Mouse (Mus musculus): ENCODE data around the gene Dennd6a. TPM values are rescaled to one million over a fixed set of nuclear protein-coding genes. Genes with fewer than 3 reads are reported as not detected.

Dennd6a gene
- polyA plus RNA-seq, 2 experiments, result 5.3 to 10.8 TPM

- Histone ChIP-seq H3K27me3 (ENCODE audit: control insufficient read depth, insufficient read depth, low read length) (no peaks in the 10 kb centered on the region), H3K27ac (no peak overlapping the region), H3K36me3 (replicated peaks; ENCODE audit: control insufficient read depth, insufficient read depth, low read depth) (no peaks in the 10 kb centered on the region), H3K9me3 (ENCODE audit: control insufficient read depth, low read length) (no peaks in the 10 kb centered on the region), H3K9ac (replicated peaks) (no peak overlapping the region), H3K4me2 (ENCODE audit: low read depth) (no peak overlapping the region), H3K4me1 (replicated peaks; ENCODE audit: control insufficient read depth in 2 of 2, insufficient read depth in 2 of 2, low read length in 1 of 2) (peaks cover 0 to 3% of the 10 kb centered on the region in 2 experiments; a peak in 1 of 4 replicates), H3K4me3 (ENCODE audit: insufficient read depth in 1 of 2, low read depth in 2 of 2, low read length in 2 of 2) (no peak overlapping the region)
- no peak for DNase-seq (ENCODE audit: low read depth in 3 of 3, low spot score in 3 of 3)
- no peak for ATAC-seq (ENCODE audit: insufficient read depth)
- WGBS (ENCODE audit: insufficient replicate concordance), result 80% methylated on average over 4 of the region's 4 CpGs
- no peak for TF ChIP-seq CTCF (IDR thresholded peaks at IDR 0.05; ENCODE audit: low read depth)
- TF ChIP-seq EP300 (IDR thresholded peaks at IDR 0.05; ENCODE audit: low read depth), result no peak
Observed at GRCm38 (mm10) chr14:26539241-26539640, 34.4 kb upstream of the Dennd6a start.

GRCm38 (mm10) chr14:26540577-26540976, 33.1 kb upstream of the Dennd6a start:
- Histone ChIP-seq H3K9ac (replicated peaks) (no peak overlapping the region), H3K4me2 (ENCODE audit: low read depth) (no peak overlapping the region), H3K36me3 (replicated peaks; ENCODE audit: control insufficient read depth, insufficient read depth, low read depth) (no peaks in the 10 kb centered on the region), H3K27me3 (ENCODE audit: control insufficient read depth, insufficient read depth, low read length) (no peaks in the 10 kb centered on the region), H3K9me3 (ENCODE audit: control insufficient read depth, low read length) (no peaks in the 10 kb centered on the region), H3K27ac (no peak overlapping the region), H3K4me3 (ENCODE audit: insufficient read depth in 1 of 2, low read depth in 2 of 2, low read length in 2 of 2) (no peak overlapping the region), H3K4me1 (replicated peaks; ENCODE audit: control insufficient read depth in 2 of 2, insufficient read depth in 2 of 2, low read length in 1 of 2) (no peaks in the 10 kb centered on the region)
- TF ChIP-seq EP300 (IDR thresholded peaks at IDR 0.05; ENCODE audit: low read depth) (no peak), CTCF (IDR thresholded peaks at IDR 0.05; ENCODE audit: low read depth) (no peak)
- WGBS (ENCODE audit: insufficient replicate concordance), result 59% methylated on average over 1 of the region's 1 CpGs
- no peak for DNase-seq (ENCODE audit: low read depth in 3 of 3, low spot score in 3 of 3)
- ATAC-seq (ENCODE audit: insufficient read depth), result no peak

GRCm38 (mm10) chr14:26542136-26542535, 31.5 kb upstream of the Dennd6a start:
- no peak for DNase-seq (ENCODE audit: low read depth in 3 of 3, low spot score in 3 of 3)
- Histone ChIP-seq H3K4me1 (replicated peaks; ENCODE audit: control insufficient read depth in 2 of 2, insufficient read depth in 2 of 2, low read length in 1 of 2) (no peaks in the 10 kb centered on the region), H3K4me3 (ENCODE audit: insufficient read depth in 1 of 2, low read depth in 2 of 2, low read length in 2 of 2) (no peak overlapping the region), H3K27me3 (ENCODE audit: control insufficient read depth, insufficient read depth, low read length) (no peaks in the 10 kb centered on the region), H3K9me3 (ENCODE audit: control insufficient read depth, low read length) (no peaks in the 10 kb centered on the region), H3K4me2 (ENCODE audit: low read depth) (no peak overlapping the region), H3K9ac (replicated peaks) (no peak overlapping the region), H3K36me3 (replicated peaks; ENCODE audit: control insufficient read depth, insufficient read depth, low read depth) (no peaks in the 10 kb centered on the region), H3K27ac (no peak overlapping the region)
- TF ChIP-seq EP300 (IDR thresholded peaks at IDR 0.05; ENCODE audit: low read depth), result no peak
- TF ChIP-seq CTCF (IDR thresholded peaks at IDR 0.05; ENCODE audit: low read depth), result no peak
- 79% methylated on average over 1 of the region's 1 CpGs for WGBS (ENCODE audit: insufficient replicate concordance)
- ATAC-seq (ENCODE audit: insufficient read depth), result no peak

GRCm38 (mm10) chr14:26547516-26548488, 25.9 kb upstream of the Dennd6a start:
- WGBS (ENCODE audit: insufficient replicate concordance), result 66% methylated on average over 10 of the region's 10 CpGs
- no peaks in the 10 kb centered on the region for H3K9me3 ChIP-seq (ENCODE audit: control insufficient read depth, low read length)
- no peaks in the 10 kb centered on the region for H3K36me3 ChIP-seq (replicated peaks; ENCODE audit: control insufficient read depth, insufficient read depth, low read depth)
- no peak overlapping the region for H3K4me2 ChIP-seq (ENCODE audit: low read depth)
- DNase-seq (ENCODE audit: low read depth in 3 of 3, low spot score in 3 of 3) (no peak), ATAC-seq (ENCODE audit: insufficient read depth) (no peak)
- no peak overlapping the region for H3K9ac ChIP-seq (replicated peaks)
- TF ChIP-seq EP300 (IDR thresholded peaks at IDR 0.05; ENCODE audit: low read depth) (no peak), CTCF (IDR thresholded peaks at IDR 0.05; ENCODE audit: low read depth) (no peak)
- H3K27ac ChIP-seq, result no peak overlapping the region
- H3K4me1 ChIP-seq (replicated peaks; ENCODE audit: control insufficient read depth in 2 of 2, insufficient read depth in 2 of 2, low read length in 1 of 2), result no peaks in the 10 kb centered on the region
- no peaks in the 10 kb centered on the region for H3K27me3 ChIP-seq (ENCODE audit: control insufficient read depth, insufficient read depth, low read length)
- no peak overlapping the region for H3K4me3 ChIP-seq (ENCODE audit: insufficient read depth in 1 of 2, low read depth in 2 of 2, low read length in 2 of 2)

- peaks cover 0 to 4% of the 10 kb centered on the region in 2 experiments; a peak in 1 of 4 replicates for H3K4me1 ChIP-seq (replicated peaks; ENCODE audit: control insufficient read depth in 2 of 2, insufficient read depth in 2 of 2, low read length in 1 of 2)
- H3K27ac ChIP-seq, result no peak overlapping the region
- DNase-seq (ENCODE audit: low read depth in 3 of 3, low spot score in 3 of 3) (no peak), ATAC-seq (ENCODE audit: insufficient read depth) (no peak)
- TF ChIP-seq CTCF (IDR thresholded peaks at IDR 0.05; ENCODE audit: low read depth) (no peak), EP300 (IDR thresholded peaks at IDR 0.05; ENCODE audit: low read depth) (no peak)
- H3K4me2 ChIP-seq (ENCODE audit: low read depth), result no peak overlapping the region
- H3K36me3 ChIP-seq (replicated peaks; ENCODE audit: control insufficient read depth, insufficient read depth, low read depth), result no peaks in the 10 kb centered on the region
- WGBS (ENCODE audit: insufficient replicate concordance), result 75% methylated on average over 8 of the region's 8 CpGs
- H3K27me3 ChIP-seq (ENCODE audit: control insufficient read depth, insufficient read depth, low read length), result no peaks in the 10 kb centered on the region
- no peaks in the 10 kb centered on the region for H3K9me3 ChIP-seq (ENCODE audit: control insufficient read depth, low read length)
- H3K4me3 ChIP-seq (ENCODE audit: insufficient read depth in 1 of 2, low read depth in 2 of 2, low read length in 2 of 2), result no peak overlapping the region
- no peak overlapping the region for H3K9ac ChIP-seq (replicated peaks)
Observed at GRCm38 (mm10) chr14:26550712-26551111, 22.9 kb upstream of the Dennd6a start.

All from liver, embryonic 14.5 days (tissue).